Mouse (Mus musculus): Measurements from ENCODE around the gene Pvalb.

Pvalb gene

GRCm38 (mm10) chr15:78195096-78195880 lies 10.9 kb downstream of the Pvalb start:
- DNase-seq (ENCODE audit: low read depth, low spot score): no peak

- DNase-seq (ENCODE audit: low read depth, low spot score): no peak
Measured at GRCm38 (mm10) chr15:78194320-78194719, 11.9 kb downstream of the Pvalb start.

GRCm38 (mm10) chr15:78189636-78190035 lies 16.6 kb downstream of the Pvalb start:
- no peak for DNase-seq (ENCODE audit: low read depth, low spot score)

- no peak for DNase-seq (ENCODE audit: low read depth, low spot score)
Measured at GRCm38 (mm10) chr15:78188546-78188945, 17.7 kb downstream of the Pvalb start.

- no peak for DNase-seq (ENCODE audit: low read depth, low spot score)
Measured at GRCm38 (mm10) chr15:78186906-78187305, 19.3 kb downstream of the Pvalb start.

GRCm38 (mm10) chr15:78185609-78186008 lies 20.6 kb downstream of the Pvalb start:
- DNase-seq (ENCODE audit: low read depth, low spot score): no peak

GRCm38 (mm10) chr15:78184855-78185254 lies 21.3 kb downstream of the Pvalb start:
- DNase-seq (ENCODE audit: low read depth, low spot score): no peak

- peak; percentile 56 for DNase-seq (ENCODE audit: low read depth, low spot score)
Measured at GRCm38 (mm10) chr15:78181701-78182405, 24.3 kb downstream of the Pvalb start.

- no peak for DNase-seq (ENCODE audit: low read depth, low spot score)
Measured at GRCm38 (mm10) chr15:78179775-78180174, 26.4 kb downstream of the Pvalb start.

- DNase-seq (ENCODE audit: low read depth, low spot score): no peak
Measured at GRCm38 (mm10) chr15:78178397-78178796, 27.8 kb downstream of the Pvalb start.

GRCm38 (mm10) chr15:78177257-78177656 lies 28.9 kb downstream of the Pvalb start:
- DNase-seq (ENCODE audit: low read depth, low spot score): no peak

- no peak for DNase-seq (ENCODE audit: low read depth, low spot score)
Measured at GRCm38 (mm10) chr15:78174887-78175245, 31.3 kb downstream of the Pvalb start.

- DNase-seq (ENCODE audit: low read depth, low spot score): peak; percentile 100
Measured at GRCm38 (mm10) chr15:78173972-78174886, 32.0 kb downstream of the Pvalb start, which contains the start of gene Ift27. TSS of gene Ift27 (minus strand) at chr15:78174107.

- no peak for DNase-seq (ENCODE audit: low read depth, low spot score)
Measured at GRCm38 (mm10) chr15:78172899-78173817, 33.0 kb downstream of the Pvalb start.

GRCm38 (mm10) chr15:78172256-78172898 lies 33.8 kb downstream of the Pvalb start:
- no peak for DNase-seq (ENCODE audit: low read depth, low spot score)

GRCm38 (mm10) chr15:78171651-78172050 lies 34.5 kb downstream of the Pvalb start:
- DNase-seq (ENCODE audit: low read depth, low spot score): no peak

GRCm38 (mm10) chr15:78170708-78171107 lies 35.5 kb downstream of the Pvalb start:
- DNase-seq (ENCODE audit: low read depth, low spot score): no peak

- DNase-seq (ENCODE audit: low read depth, low spot score): no peak
Measured at GRCm38 (mm10) chr15:78169566-78169965, 36.6 kb downstream of the Pvalb start.

- no peak for DNase-seq (ENCODE audit: low read depth, low spot score)
Measured at GRCm38 (mm10) chr15:78165292-78165691, 40.9 kb downstream of the Pvalb start.

GRCm38 (mm10) chr15:78164466-78164865 lies 41.7 kb downstream of the Pvalb start:
- no peak for DNase-seq (ENCODE audit: low read depth, low spot score)

Measured in brain, embryonic 18.5 days (tissue).